Mouse (Mus musculus): ENCODE results near the gene Patj. TPM values are rescaled to one million over a fixed set of nuclear protein-coding genes. Genes with fewer than 3 reads are reported as not detected.
"Not testable (repeated sequence)": the region's sequence is repeated elsewhere in the genome, so short reads cannot be mapped to it uniquely, and the experiment has no call there.

Gene Patj
- polyA plus RNA-seq, 1 experiment from 2014 or later, result 1.4 TPM

- no peaks in the 10 kb centered on the region for H3K36me3 ChIP-seq
- no peak overlapping the region for H3K9ac ChIP-seq
- H3K9me3 ChIP-seq (replicated peaks), result no peaks in the 10 kb centered on the region
- no peak overlapping the region for H3K4me3 ChIP-seq (replicated peaks)
- ATAC-seq (ENCODE audit: low read depth) (no peak), DNase-seq (no peak)
- no peaks in the 10 kb centered on the region for H3K27me3 ChIP-seq
- H3K4me1 ChIP-seq (replicated peaks), result no peaks in the 10 kb centered on the region
- H3K27ac ChIP-seq, result no peak overlapping the region
- no peak overlapping the region for H3K4me2 ChIP-seq
- WGBS (ENCODE audit: insufficient replicate concordance), result 45% methylated on average over 3 of the region's 3 CpGs
These were observed 227.6 kb downstream of the Patj start for GRCm38 (mm10) chr4:98622996-98623673.

GRCm38 (mm10) chr4:98628286-98628685 lies 232.7 kb downstream of the Patj start:
- no peaks in the 10 kb centered on the region for H3K4me1 ChIP-seq (replicated peaks)
- H3K36me3 ChIP-seq, result no peaks in the 10 kb centered on the region
- H3K9me3 ChIP-seq (replicated peaks), result no peaks in the 10 kb centered on the region
- DNase-seq (no peak), ATAC-seq (ENCODE audit: low read depth) (no peak)
- H3K9ac ChIP-seq, result no peak overlapping the region
- no peak overlapping the region for H3K4me3 ChIP-seq (replicated peaks)
- 65% methylated on average over 6 of the region's 6 CpGs for WGBS (ENCODE audit: insufficient replicate concordance)
- H3K4me2 ChIP-seq, result no peak overlapping the region
- H3K27ac ChIP-seq, result no peak overlapping the region
- H3K27me3 ChIP-seq, result no peaks in the 10 kb centered on the region

GRCm38 (mm10) chr4:98629217-98629616 lies 233.6 kb downstream of the Patj start:
- not testable (repeated sequence) for H3K4me3 ChIP-seq (replicated peaks); H3K9me3 ChIP-seq (replicated peaks); H3K27me3 ChIP-seq; ATAC-seq (ENCODE audit: low read depth); H3K36me3 ChIP-seq; DNase-seq; H3K9ac ChIP-seq; H3K4me2 ChIP-seq; H3K27ac ChIP-seq; H3K4me1 ChIP-seq (replicated peaks)

GRCm38 (mm10) chr4:98635140-98635837 lies 239.7 kb downstream of the Patj start:
- no peak for ATAC-seq (ENCODE audit: low read depth)
- H3K36me3 ChIP-seq, result no peaks in the 10 kb centered on the region
- H3K27me3 ChIP-seq, result no peaks in the 10 kb centered on the region
- no peak overlapping the region for H3K27ac ChIP-seq
- H3K9me3 ChIP-seq (replicated peaks), result no peaks in the 10 kb centered on the region
- no peaks in the 10 kb centered on the region for H3K4me1 ChIP-seq (replicated peaks)
- H3K4me3 ChIP-seq (replicated peaks), result no peak overlapping the region
- DNase-seq, result no peak
- no peak overlapping the region for H3K9ac ChIP-seq
- H3K4me2 ChIP-seq, result no peak overlapping the region
- 73% methylated on average over 18 of the region's 18 CpGs for WGBS (ENCODE audit: insufficient replicate concordance)

GRCm38 (mm10) chr4:98638731-98639130 lies 243.1 kb downstream of the Patj start:
- Histone ChIP-seq H3K36me3 (no peaks in the 10 kb centered on the region), H3K4me2 (no peak overlapping the region), H3K27ac (no peak overlapping the region), H3K4me1 (replicated peaks) (no peaks in the 10 kb centered on the region), H3K27me3 (no peaks in the 10 kb centered on the region), H3K9me3 (replicated peaks) (no peaks in the 10 kb centered on the region), H3K4me3 (replicated peaks) (no peak overlapping the region), H3K9ac (no peak overlapping the region)
- ATAC-seq (ENCODE audit: low read depth) (no peak), DNase-seq (no peak)
- 78% methylated on average over 8 of the region's 8 CpGs for WGBS (ENCODE audit: insufficient replicate concordance)

GRCm38 (mm10) chr4:98653650-98654049 lies 258.1 kb downstream of the Patj start:
- Histone ChIP-seq H3K27me3 (no peaks in the 10 kb centered on the region), H3K9ac (no peak overlapping the region), H3K27ac (no peak overlapping the region), H3K4me3 (replicated peaks) (no peak overlapping the region), H3K36me3 (no peaks in the 10 kb centered on the region), H3K4me2 (no peak overlapping the region), H3K9me3 (replicated peaks) (no peaks in the 10 kb centered on the region), H3K4me1 (replicated peaks) (no peaks in the 10 kb centered on the region)
- ATAC-seq (ENCODE audit: low read depth) (no peak), DNase-seq (no peak)
- 52% methylated on average over 7 of the region's 7 CpGs for WGBS (ENCODE audit: insufficient replicate concordance)

GRCm38 (mm10) chr4:98654419-98654821 lies 258.8 kb downstream of the Patj start:
- no peak overlapping the region for H3K9ac ChIP-seq
- H3K4me1 ChIP-seq (replicated peaks), result no peaks in the 10 kb centered on the region
- H3K4me3 ChIP-seq (replicated peaks), result no peak overlapping the region
- no peaks in the 10 kb centered on the region for H3K27me3 ChIP-seq
- no peaks in the 10 kb centered on the region for H3K36me3 ChIP-seq
- WGBS (ENCODE audit: insufficient replicate concordance), result 45% methylated on average over 2 of the region's 2 CpGs
- H3K27ac ChIP-seq, result no peak overlapping the region
- no peak for ATAC-seq (ENCODE audit: low read depth)
- no peak for DNase-seq
- H3K9me3 ChIP-seq (replicated peaks), result no peaks in the 10 kb centered on the region
- H3K4me2 ChIP-seq, result no peak overlapping the region

GRCm38 (mm10) chr4:98656759-98657158 lies 261.2 kb downstream of the Patj start:
- H3K4me3 ChIP-seq (replicated peaks), result no peak overlapping the region
- H3K27me3 ChIP-seq, result no peaks in the 10 kb centered on the region
- H3K36me3 ChIP-seq, result no peaks in the 10 kb centered on the region
- 67% methylated on average over 1 of the region's 1 CpGs for WGBS (ENCODE audit: insufficient replicate concordance)
- no peak for ATAC-seq (ENCODE audit: low read depth)
- H3K4me1 ChIP-seq (replicated peaks), result no peaks in the 10 kb centered on the region
- H3K27ac ChIP-seq, result no peak overlapping the region
- no peaks in the 10 kb centered on the region for H3K9me3 ChIP-seq (replicated peaks)
- H3K4me2 ChIP-seq, result no peak overlapping the region
- H3K9ac ChIP-seq, result no peak overlapping the region
- DNase-seq, result no peak

GRCm38 (mm10) chr4:98659032-98659431 lies 263.4 kb downstream of the Patj start:
- H3K27ac ChIP-seq, result no peak overlapping the region
- no peak overlapping the region for H3K4me2 ChIP-seq
- DNase-seq, result no peak
- no peaks in the 10 kb centered on the region for H3K4me1 ChIP-seq (replicated peaks)
- no peaks in the 10 kb centered on the region for H3K9me3 ChIP-seq (replicated peaks)
- no peak for ATAC-seq (ENCODE audit: low read depth)
- no peaks in the 10 kb centered on the region for H3K27me3 ChIP-seq
- WGBS (ENCODE audit: insufficient replicate concordance), result 61% methylated on average over 2 of the region's 2 CpGs
- no peak overlapping the region for H3K4me3 ChIP-seq (replicated peaks)
- H3K9ac ChIP-seq, result no peak overlapping the region
- no peaks in the 10 kb centered on the region for H3K36me3 ChIP-seq

GRCm38 (mm10) chr4:98660534-98660933 lies 264.9 kb downstream of the Patj start:
- Histone ChIP-seq H3K27ac (no peak overlapping the region), H3K4me2 (no peak overlapping the region), H3K9me3 (replicated peaks) (no peaks in the 10 kb centered on the region), H3K9ac (no peak overlapping the region), H3K36me3 (no peaks in the 10 kb centered on the region), H3K4me1 (replicated peaks) (no peaks in the 10 kb centered on the region), H3K4me3 (replicated peaks) (no peak overlapping the region), H3K27me3 (no peaks in the 10 kb centered on the region)
- 53% methylated on average over 2 of the region's 2 CpGs for WGBS (ENCODE audit: insufficient replicate concordance)
- no peak for DNase-seq
- no peak for ATAC-seq (ENCODE audit: low read depth)

- 65% methylated on average over 7 of the region's 7 CpGs for WGBS (ENCODE audit: insufficient replicate concordance)
- no peaks in the 10 kb centered on the region for H3K4me1 ChIP-seq (replicated peaks)
These were observed 270.3 kb downstream of the Patj start for GRCm38 (mm10) chr4:98665884-98666283.

GRCm38 (mm10) chr4:98666451-98666850 lies 270.9 kb downstream of the Patj start:
- no peak for DNase-seq
- Histone ChIP-seq H3K36me3 (no peaks in the 10 kb centered on the region), H3K27ac (no peak overlapping the region), H3K4me2 (no peak overlapping the region), H3K4me1 (replicated peaks) (no peaks in the 10 kb centered on the region), H3K4me3 (replicated peaks) (no peak overlapping the region), H3K9ac (no peak overlapping the region), H3K27me3 (no peaks in the 10 kb centered on the region), H3K9me3 (replicated peaks) (no peaks in the 10 kb centered on the region)
- no peak for ATAC-seq (ENCODE audit: low read depth)
- WGBS (ENCODE audit: insufficient replicate concordance), result 50% methylated on average over 1 of the region's 1 CpGs

More at GRCm38 (mm10) chr4:98665884-98666283, 270.3 kb downstream of the Patj start:
- Histone ChIP-seq H3K27me3 (no peaks in the 10 kb centered on the region), H3K36me3 (no peaks in the 10 kb centered on the region), H3K4me3 (replicated peaks) (no peak overlapping the region), H3K9ac (no peak overlapping the region), H3K4me2 (no peak overlapping the region), H3K27ac (no peak overlapping the region), H3K9me3 (replicated peaks) (no peaks in the 10 kb centered on the region)
- DNase-seq (no peak), ATAC-seq (ENCODE audit: low read depth) (no peak)
